Mouse (Mus musculus) G1E-ER4 (cell line): ENCODE measurements around the gene Gjb3. TPM values are rescaled to one million over a fixed set of nuclear protein-coding genes. Genes with fewer than 3 reads are reported as not detected.

Source experiments
- GATA1 ChIP-seq: IDR thresholded peaks from one replicate; pipeline ENCODE4 v1.8.0; 2012; ENCODE audit warnings: low read length, inconsistent platforms
- polyA plus RNA-seq: library from polyadenylated mRNA; stranded (reverse); fragments of >175 nt; gene quantifications from 2 replicates; pipeline ENCODE4 v1.2.3, GENCODE M21; 2012

Gjb3 gene
- polyA plus RNA-seq, 1 experiment = not detected

DNA sequence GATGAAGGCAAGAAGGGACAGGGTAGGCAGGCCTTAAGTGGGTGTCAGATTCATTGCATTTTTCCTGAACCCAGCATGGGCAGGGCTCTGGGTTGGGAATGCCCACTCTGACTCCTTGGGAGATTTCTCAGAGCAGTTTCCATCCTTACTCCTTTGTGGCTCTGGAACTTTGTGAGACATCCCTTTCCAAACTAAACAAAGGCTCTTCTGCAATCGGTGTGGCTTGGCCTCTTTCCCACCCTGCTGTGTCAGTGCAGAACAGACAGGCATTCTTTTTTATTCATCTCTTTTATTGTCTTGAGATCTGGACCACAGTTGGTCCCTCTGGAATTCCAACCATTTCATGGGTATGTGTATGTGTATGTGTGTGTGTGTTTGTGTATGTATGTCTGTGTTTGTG, 21.9 kb upstream of the Gjb3 start:
- no peak for TF ChIP-seq GATA1

DNA sequence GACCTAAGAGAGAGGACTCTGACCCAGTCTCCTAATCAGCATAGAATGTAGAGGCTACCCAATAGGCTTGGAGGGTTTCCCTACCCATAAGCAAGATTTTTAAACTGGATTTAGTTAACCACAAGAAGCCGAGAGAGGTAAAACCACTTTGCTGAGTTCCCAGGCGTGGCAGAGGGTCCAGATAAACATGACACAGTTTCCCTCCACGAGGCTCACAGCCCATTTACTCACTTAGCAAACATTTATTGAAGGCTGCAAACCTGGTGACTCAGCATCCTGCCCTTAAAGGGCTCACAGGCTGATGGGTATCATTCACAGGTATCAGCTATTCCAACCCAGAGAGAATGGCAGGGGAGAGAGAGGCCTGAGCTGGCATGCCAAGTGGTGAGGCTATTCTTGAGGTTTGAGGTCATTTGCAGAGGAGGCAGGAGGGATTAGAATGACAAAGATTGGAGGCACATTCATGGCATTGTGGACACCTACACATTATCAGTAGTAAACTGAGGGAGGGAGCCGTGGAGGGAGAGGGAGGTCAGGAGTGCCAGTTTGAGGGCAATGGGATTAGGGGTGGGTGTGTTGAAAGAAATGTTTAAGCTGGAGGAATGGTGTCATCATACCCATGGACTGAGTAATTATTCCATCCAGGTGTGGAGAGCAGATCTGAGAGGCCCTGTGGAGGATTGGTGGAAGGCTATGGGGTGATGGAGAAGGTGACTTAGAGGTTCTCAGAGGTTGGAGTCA, 19.1 kb upstream of the Gjb3 start:
- no peak for TF ChIP-seq GATA1

DNA sequence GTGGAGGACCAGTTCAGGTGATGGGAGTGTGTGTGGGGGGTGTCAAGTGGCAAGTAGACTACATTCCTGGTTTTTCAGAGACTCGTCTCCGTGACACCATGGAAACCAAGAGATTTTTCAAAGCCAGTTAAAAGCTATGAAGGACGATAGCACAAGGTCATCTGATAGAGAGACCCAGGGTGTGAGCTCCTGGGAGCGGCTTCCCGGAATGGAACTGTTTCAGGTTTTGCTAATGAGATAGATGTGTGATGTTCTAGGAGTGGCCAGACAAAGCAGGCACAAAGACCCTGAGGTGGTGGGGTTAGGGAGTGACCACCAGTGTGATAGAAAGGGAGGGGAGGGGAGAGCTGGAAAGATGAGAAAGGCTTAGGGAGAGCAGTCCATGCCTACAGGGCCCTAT, 14.4 kb upstream of the Gjb3 start:
- TF ChIP-seq GATA1 = no peak

DNA sequence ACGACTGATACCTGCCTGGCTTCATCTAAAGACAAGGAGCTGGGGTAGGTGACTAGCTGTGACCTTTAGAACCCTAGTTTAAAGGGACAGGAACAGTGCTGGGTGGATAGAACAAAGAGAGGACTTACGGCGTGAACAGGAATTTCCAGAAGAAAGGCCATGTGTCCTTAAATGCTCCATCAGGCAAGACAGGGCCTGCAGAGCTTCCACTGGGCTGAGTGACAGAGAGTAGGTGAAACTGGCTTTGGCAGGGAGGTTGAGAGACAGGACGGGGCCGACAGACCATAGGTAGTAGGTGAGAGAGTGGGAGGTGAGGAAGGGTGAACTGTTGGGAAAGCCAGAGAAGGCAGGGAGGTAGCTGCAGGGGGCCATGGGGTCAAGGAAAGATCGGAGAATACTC, 10.7 kb upstream of the Gjb3 start:
- TF ChIP-seq GATA1 = no peak

DNA sequence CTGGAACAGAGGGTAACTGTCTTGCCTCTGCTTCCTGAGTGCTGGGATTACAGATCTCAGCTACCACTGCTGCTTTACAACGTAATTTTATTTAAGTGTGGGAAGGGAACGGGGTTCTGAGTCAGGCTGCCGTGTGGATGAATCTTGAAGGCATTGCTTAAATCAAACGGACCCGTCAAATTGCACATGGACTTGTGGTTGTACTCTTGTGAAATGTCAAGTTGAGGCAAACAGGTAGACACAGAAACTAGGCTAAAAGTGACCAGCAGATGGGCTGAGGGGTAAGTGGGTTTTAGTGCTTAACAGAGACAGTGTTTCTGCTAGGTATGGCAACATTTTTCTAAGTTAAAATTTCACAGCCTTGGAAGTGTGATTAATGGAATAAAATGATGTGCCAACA, 7.0 kb upstream of the Gjb3 start:
- TF ChIP-seq GATA1 = no peak

DNA sequence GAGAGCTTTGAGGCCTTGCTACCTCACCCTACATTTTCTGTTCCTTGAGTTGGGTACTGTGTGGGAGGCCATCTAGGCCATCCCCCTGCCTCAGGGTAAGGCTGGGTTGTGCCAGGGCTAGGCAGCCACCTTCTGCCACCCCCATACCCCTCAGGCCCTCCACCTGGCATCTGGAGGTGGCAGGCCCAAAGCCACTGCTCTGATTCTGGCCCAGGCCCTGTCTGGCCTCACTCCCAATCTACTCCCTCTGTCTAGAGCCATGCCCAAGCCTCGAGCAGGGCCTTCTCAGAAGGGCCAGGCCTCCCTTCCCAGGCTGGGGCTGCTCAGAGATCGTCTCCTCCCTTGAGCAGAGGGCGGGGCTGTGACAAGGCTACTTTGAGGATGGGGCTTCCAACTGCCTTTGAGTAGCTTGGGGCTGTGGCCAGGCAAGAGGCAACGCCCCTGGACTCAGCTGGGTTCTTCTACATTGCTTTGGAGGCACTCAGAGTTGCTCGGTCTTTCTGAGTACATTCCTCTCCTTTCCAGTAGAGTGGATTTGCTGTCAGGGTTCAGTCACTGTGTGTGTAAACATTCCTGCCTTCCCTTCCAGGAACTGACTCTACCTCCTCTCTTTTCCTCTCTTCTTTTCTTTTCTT, 4.3 kb upstream of the Gjb3 start:
- TF ChIP-seq GATA1 = no peak

DNA sequence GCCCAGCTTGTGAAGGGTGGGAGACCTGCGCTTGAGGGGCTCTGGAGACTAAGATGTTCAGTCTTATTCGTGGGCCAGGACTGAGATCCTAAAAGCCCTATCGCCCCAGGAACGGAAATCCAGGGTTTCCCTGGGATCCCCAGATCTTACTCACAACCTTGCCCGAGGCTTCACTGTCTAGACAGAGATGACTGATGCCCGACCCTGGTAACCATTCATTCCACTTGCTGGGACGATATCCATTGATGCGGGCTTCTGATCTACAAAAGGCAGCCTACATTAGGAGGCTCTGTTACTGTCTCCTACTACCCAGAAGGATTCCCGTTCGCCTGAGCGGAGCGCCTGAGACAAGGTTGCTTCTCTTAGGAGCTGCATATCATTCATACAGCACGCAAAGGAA, 527 bp upstream of the Gjb3 start:
- no peak for TF ChIP-seq GATA1

DNA sequence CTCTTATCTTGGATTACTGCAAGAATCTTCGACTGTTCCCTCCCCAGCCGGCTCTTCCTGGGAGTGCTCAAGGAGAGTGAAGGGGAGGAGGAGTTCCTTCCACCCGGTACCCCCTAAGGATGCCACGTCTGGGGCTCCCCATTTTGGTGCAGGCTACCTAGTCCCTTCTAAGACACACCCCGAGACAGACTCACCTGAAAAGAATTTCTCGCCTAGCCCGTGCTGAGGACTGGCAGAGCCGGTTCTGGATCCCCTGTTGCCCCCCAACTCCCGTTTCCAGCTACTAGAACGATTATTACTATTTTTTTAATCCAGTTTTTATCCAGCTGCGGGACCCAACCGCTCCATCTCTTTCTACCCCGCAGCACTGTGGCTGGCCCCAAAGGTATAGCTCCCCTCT, 893 bp downstream of the Gjb3 start:
- no peak for TF ChIP-seq GATA1

DNA sequence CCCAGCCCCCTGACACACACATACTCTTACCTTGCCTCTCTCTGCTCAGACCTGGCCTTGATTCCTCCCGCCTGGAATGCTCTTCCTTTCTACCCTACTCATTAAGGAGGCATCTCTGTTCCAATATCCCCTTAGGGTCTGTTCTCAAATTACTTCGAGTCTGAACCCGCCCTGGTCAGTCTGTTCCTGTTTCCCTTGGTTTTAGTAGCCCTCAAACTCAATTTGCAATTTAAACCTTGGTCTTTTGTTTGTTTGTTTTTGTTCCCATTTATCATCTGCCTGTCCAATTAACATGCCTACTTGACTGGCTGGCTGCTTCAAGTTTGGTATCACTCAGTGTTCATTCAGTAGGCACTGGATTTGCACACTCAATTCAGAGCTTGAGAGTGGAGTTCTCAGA, 1.6 kb downstream of the Gjb3 start:
- TF ChIP-seq GATA1 = no peak

DNA sequence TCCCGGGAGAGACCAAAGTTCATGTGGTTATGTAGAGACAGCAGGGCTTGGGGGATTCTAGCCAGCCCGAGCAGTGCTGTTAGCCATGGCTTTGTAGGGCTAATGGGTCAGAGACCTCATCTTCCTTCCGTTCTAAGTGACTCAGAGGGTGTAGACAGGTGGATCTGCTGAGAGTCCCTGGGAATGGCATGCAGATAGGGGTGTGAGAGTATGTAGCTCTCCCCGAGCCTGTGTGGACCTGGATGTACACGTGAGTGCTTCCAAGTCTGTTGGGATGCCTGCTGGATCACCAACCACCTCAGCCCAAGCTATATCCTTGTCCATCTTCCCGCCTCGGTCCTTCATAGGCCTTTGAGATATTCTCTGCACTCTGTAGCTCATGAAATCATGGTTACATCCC, 2.3 kb downstream of the Gjb3 start:
- no peak for TF ChIP-seq GATA1

DNA sequence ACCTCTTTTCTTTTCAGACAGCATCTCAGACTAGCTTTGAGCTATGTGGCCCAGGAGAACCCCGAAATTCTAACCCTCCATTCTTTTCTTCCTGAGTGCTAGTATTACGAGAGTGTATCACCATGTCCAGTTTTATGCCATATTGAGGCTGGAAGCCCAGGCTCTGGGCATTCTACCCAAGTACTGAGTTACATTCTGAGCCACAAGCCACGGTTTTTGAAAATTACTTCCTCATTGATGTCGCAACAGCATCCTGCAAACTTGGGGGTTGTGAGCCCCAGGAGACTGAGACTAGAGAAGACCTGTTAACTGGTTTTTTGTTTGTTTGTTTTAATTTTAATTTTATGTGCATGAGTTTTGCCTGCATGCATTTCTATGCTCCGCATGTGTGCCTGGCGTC, 2.9 kb downstream of the Gjb3 start:
- no peak for TF ChIP-seq GATA1

DNA sequence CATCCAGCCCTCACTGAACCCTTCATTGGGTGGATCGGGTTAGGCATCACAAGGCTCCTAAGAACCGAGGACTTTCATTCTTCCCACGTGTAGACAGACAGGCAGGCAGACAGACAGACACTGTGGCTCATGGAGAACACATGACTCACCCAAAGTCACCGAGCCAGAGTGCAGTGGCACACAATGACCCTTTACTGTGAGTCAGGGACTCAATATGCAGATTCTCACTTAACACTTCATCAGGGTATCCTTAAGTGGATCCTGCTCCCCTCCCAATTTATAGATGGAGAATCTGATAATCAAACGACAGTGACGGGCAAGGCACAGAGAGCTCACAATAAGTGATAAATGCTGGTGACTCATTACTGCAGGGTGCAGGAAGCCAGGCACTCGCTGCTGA, 3.4 kb downstream of the Gjb3 start:
- no peak for TF ChIP-seq GATA1

DNA sequence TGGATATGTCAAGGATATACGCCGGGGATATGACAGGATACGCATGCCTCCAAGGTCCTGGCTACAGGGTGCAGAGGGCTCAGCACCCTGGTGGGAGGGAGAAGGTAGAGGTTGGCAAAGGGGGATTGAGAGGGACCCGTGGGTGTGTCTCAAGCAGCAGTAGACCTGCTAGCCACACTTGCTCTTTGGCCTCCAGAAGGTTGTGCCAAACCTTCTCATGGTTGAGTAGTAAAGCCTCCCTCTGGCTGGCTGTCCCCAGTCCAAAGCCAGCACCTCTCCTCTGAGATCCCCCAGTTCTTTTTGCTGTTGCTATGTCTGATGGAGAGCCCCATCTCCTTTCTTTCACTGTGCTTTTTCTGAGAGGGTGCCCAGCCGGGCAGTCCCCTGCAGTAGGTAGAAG, 5.4 kb downstream of the Gjb3 start:
- TF ChIP-seq GATA1 = no peak

DNA sequence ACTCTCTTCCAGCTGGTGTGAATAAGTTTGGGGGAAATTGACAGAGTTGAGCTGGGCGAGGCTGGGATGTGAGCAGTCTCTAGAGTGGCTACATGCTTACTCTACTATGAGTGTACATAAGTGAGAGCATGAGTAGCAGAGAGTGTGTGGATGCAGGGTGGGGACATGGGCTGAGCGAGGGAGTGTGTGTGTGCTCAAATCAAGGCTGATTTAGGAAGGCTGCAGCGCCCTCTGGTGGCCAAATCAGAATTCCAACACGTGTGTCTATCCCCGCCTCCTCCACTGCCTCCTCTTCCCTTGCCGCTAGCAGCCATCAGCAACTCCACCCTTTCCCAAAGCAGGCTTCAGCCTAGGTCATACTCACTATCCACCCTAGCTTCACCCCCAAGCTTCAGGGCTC, 5.9 kb downstream of the Gjb3 start:
- TF ChIP-seq GATA1 = no peak

DNA sequence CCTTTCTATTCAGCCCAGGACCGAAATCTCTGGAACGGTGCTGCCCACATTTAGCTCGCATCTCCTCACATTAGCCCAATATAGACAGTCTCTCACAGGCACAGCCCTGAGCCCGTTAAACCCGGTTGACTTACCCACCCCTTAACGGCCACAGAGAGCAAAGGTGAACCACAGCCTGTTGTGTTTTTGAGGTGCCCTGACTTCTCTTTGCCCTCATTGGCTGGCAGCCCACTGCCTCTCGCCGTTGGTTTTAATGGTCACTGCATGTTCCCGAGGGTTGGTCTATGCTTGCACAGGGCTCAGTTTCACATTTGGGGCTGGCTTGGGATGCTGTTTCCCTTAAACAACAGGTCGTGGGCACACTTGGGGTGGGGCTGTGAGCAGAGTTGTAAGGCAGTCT, 6.3 kb downstream of the Gjb3 start:
- no peak for TF ChIP-seq GATA1

DNA sequence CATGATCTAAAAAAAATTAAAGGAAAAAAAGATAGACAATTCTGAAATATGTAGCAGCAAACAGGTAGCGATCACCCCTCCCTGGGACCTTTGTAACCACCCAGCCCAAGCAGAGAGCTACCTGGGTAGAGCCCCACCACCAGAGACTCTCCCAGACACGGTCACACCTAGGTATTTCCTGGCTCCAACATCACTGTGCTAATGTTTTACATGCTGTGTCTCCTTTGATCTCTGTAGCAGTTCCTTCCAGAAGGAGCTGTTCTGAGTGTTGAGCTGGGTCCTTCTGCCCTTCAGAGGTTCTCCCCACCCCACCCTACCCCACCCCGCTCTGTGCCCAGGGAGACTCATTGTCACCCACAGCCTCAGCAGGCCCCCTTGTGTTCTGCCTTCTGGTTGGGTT, 7.0 kb downstream of the Gjb3 start:
- TF ChIP-seq GATA1 = no peak

DNA sequence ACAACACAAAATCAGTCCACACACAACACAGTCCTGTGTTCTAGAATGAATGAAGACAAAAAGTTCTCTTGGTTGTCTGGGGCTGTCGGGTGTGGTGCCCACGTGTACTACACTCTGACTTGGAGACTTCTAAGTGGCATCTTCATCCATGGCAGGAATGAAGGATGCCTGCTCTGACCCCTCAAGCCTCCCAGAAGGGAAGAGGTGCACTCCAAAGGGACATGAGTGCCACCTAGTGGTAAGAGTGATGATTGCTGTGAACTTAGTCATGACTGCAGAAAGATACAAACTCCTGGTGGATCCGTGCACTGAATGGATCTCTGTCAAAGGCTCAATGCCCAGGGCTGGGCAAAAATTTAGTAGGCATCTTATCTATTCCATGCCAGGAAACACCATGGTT, 11.0 kb downstream of the Gjb3 start:
- no peak for TF ChIP-seq GATA1

DNA sequence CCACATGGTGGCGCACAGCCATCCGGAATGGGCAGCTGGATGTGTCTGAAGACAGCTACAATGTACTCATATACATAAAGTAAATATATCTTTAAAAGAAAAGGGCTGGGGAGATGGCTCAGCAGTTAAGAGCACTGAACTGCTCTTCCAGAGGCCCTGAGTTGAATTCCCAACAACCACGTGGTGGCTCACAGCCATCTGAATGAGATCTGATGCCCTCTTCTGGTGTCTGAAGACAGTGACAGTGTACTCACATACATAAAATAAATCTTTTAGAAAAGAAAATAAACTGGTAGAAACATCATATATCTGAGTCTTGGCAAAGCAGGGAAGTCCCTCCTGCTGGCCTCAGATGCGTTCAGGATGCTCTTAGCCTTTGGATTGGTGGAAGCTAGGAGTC, 13.5 kb downstream of the Gjb3 start:
- no peak for TF ChIP-seq GATA1

DNA sequence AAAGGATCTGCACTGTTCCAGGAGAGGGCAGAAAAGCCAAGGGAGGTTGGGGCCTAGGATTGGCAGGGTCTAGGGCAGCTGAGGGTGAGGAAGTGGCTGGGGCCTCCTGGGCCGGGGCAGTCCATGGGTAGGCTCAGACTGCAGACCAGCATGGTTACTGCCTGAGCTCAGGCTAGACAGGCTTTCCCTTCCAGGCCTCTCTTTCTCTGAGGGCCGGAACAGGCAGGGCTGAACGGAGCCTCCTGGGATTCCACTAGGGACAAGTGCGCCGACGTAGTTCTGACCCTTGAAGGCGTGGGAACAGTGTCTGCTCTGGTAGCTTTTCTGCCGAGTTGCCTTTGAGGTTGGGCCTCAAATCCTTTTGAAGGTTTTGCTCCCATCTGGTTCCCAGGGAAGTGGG, 14.9 kb downstream of the Gjb3 start:
- no peak for TF ChIP-seq GATA1
